Mouse (Mus musculus) stomach, embryonic 15.5 days (tissue): ENCODE results near the gene Mast4. TPM values are rescaled to one million over a fixed set of nuclear protein-coding genes. Genes with fewer than 3 reads are reported as not detected.

Source experiments
- ATAC-seq: fragments of 200-750 bp; cut with Nextera tagmentation; 2 replicates; pipeline ENCODE4 v1.8.0; 2017; ENCODE audit warnings: low read depth, moderate number of reproducible peaks, moderate TSS enrichment; ENCODE audit not compliant: insufficient read depth, low FRiP score
- H3K27ac ChIP-seq: fragments of 300-500 bp; sonication (generic); 2 replicates; pipeline ENCODE4 v1.5.1; 2015; ENCODE audit warnings: mild to moderate bottlenecking, inconsistent platforms
- H3K27me3 ChIP-seq: fragments of 300-500 bp; sonication (generic); replicated peaks from 2 replicates; pipeline ENCODE4 v1.6.1; 2015; ENCODE audit warnings: inconsistent platforms
- H3K36me3 ChIP-seq: fragments of 300-500 bp; sonication (generic); 2 replicates; pipeline ENCODE4 v1.6.1; 2015; ENCODE audit warnings: inconsistent platforms
- H3K4me1 ChIP-seq: fragments of 300-500 bp; sonication (generic); 2 replicates; pipeline ENCODE4 v1.6.1; 2015; ENCODE audit warnings: inconsistent platforms
- H3K4me2 ChIP-seq: fragments of 300-500 bp; sonication (generic); 2 replicates; pipeline ENCODE4 v1.6.1; 2015; ENCODE audit warnings: mild to moderate bottlenecking, inconsistent platforms
- H3K4me3 ChIP-seq: fragments of 300-500 bp; sonication (generic); replicated peaks from 2 replicates; pipeline ENCODE4 v1.5.1; 2015; ENCODE audit warnings: inconsistent platforms
- H3K9ac ChIP-seq: fragments of 300-500 bp; sonication (generic); 2 replicates; pipeline ENCODE4 v1.6.1; 2015; ENCODE audit warnings: inconsistent platforms
- H3K9me3 ChIP-seq: fragments of 300-500 bp; sonication (generic); 2 replicates; pipeline ENCODE4 v1.6.1; 2016; ENCODE audit warnings: inconsistent platforms
- WGBS: fragments of 180-500 bp; shearing (Covaris S2); methylation state at CpG from one replicate; pipeline ENCODE4 v1.1.7; 2015; 5-methylcytosine and 5-hydroxymethylcytosine counted together
- polyA plus RNA-seq: library from polyadenylated mRNA; unstranded; fragments of >200 nt; fragmentation: Nextera tagmentation; extraction: Ambion mirVana; gene quantifications from 2 replicates; pipeline ENCODE4 v1.2.1, GENCODE M21; 2015

Mast4 gene
- polyA plus RNA-seq, 1 experiment from 2014 or later, result 29.5 TPM

DNA sequence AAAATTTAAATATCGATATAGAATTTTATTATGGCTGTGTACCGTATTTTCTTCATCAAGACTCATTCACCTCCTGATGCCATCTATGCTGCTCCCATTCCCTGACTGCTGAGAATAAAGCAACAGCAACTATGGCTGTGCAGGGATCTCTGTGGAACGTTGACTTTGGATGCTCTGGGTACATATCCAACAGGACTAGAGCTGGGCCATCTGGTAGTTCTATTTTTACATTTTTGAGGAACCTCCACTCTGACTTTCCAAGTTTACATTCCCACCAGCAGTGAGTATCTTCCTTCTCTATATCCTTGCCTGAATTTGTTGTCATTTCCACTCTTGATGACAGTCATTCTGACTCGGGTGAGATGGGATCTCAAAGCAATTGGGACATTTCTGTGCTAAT is 26.0 kb downstream of the Mast4 start:
- Histone ChIP-seq H3K4me2 (no peak overlapping the region), H3K36me3 (no peaks in the 10 kb centered on the region), H3K4me1 (no peaks in the 10 kb centered on the region), H3K27ac (no peak overlapping the region), H3K9me3 (no peaks in the 10 kb centered on the region), H3K9ac (no peak overlapping the region), H3K4me3 (no peak overlapping the region), H3K27me3 (no peaks in the 10 kb centered on the region)
- ATAC-seq, result no peak
- 83% methylated on average over 4 of the region's 4 CpGs for WGBS

DNA sequence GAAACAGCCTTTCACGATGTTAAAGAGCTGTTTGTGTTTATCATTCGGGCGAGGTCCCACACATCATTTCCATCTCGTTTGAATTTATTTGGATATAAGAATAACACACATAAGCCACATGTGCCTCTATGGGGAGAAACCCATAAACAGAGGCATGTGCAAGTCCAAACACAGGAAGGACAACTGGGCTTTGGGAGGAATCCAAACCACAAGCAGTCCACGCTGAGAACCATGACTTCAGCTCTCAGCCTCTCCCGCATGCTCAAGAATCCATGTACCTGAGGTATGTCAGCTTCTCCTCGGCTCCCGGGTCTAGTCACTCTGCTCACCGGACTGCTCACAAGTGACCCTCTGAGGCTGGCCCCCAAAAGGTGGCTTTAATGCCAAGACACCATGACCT is 30.5 kb downstream of the Mast4 start:
- Histone ChIP-seq H3K9me3 (no peaks in the 10 kb centered on the region), H3K4me3 (no peak overlapping the region), H3K36me3 (no peaks in the 10 kb centered on the region), H3K9ac (no peak overlapping the region), H3K27me3 (no peaks in the 10 kb centered on the region), H3K4me2 (no peak overlapping the region), H3K4me1 (no peaks in the 10 kb centered on the region), H3K27ac (no peak overlapping the region)
- no peak for ATAC-seq
- WGBS, result 56% methylated on average over 9 of the region's 9 CpGs

DNA sequence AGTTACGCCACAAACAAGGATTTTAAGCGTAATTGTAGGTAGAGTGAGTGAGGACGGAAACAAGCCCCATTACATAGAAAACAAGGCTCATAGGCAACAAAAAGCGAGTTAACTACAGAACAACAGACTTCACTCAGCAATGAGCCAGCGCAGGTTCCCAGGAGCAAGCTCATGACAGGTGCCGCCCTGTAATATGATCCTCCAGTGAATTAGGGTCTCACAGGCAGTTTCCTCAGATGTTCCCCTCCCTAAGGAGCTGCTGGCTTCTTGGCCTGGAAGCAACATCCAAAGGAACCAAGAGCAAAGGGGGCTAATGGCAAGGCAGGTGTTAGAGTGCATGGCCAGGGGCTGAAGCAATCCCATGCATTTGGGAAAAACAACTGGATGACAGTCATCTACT is 31.8 kb downstream of the Mast4 start:
- H3K36me3 ChIP-seq, result no peaks in the 10 kb centered on the region
- H3K9me3 ChIP-seq, result no peaks in the 10 kb centered on the region
- H3K27ac ChIP-seq, result no peak overlapping the region
- no peak overlapping the region for H3K9ac ChIP-seq
- no peaks in the 10 kb centered on the region for H3K27me3 ChIP-seq
- H3K4me1 ChIP-seq, result no peaks in the 10 kb centered on the region
- H3K4me2 ChIP-seq, result no peak overlapping the region
- ATAC-seq, result no peak
- H3K4me3 ChIP-seq, result no peak overlapping the region
- WGBS, result 61% methylated on average over 6 of the region's 6 CpGs

DNA sequence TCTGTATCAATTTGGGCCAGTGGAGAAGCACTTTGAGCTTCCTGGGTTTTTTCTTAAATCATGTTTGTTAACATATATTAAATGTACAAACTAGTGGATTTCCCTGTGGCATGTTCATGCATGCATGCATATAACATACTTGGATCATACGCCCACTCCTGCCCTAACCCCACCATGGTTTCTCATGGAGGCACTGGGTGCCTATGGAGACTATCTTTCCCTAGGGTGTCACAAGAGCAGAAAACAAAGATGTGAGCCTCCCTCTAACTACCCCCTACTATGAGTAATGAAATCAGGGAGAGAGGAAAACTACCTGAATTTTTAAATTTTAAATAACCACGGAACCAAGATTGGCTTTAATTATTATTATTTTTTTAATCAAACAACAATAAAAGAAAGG is 32.2 kb downstream of the Mast4 start:
- no peak overlapping the region for H3K4me3 ChIP-seq
- 87% methylated on average over 2 of the region's 2 CpGs for WGBS
- H3K9ac ChIP-seq, result no peak overlapping the region
- no peak for ATAC-seq
- H3K27ac ChIP-seq, result no peak overlapping the region
- H3K27me3 ChIP-seq, result no peaks in the 10 kb centered on the region
- no peaks in the 10 kb centered on the region for H3K9me3 ChIP-seq
- no peaks in the 10 kb centered on the region for H3K4me1 ChIP-seq
- no peaks in the 10 kb centered on the region for H3K36me3 ChIP-seq
- no peak overlapping the region for H3K4me2 ChIP-seq

DNA sequence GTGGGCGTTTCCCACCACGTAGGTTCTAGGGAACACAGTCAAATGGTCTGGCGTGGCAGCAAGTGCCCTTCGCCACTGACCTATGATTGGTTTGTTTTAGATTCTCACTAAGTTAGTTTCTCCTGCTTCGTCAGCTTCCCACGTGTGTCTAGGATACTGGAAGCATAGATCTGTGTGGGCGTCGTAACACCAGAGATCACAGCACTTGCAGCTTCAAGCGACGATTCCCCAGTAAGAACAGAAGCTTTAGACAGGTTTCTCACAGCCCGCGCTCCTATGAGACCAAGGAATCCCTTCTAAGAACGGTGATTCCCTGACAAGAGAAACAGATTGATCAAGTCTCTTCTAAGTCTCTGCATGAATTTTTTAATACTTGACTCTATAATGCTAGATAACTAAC is 39.9 kb downstream of the Mast4 start:
- Histone ChIP-seq H3K4me1 (no peaks in the 10 kb centered on the region), H3K27ac (no peak overlapping the region), H3K36me3 (no peaks in the 10 kb centered on the region), H3K4me2 (no peak overlapping the region), H3K9ac (no peak overlapping the region), H3K4me3 (no peak overlapping the region), H3K9me3 (no peaks in the 10 kb centered on the region), H3K27me3 (no peaks in the 10 kb centered on the region)
- 85% methylated on average over 13 of the region's 13 CpGs for WGBS
- no peak for ATAC-seq

DNA sequence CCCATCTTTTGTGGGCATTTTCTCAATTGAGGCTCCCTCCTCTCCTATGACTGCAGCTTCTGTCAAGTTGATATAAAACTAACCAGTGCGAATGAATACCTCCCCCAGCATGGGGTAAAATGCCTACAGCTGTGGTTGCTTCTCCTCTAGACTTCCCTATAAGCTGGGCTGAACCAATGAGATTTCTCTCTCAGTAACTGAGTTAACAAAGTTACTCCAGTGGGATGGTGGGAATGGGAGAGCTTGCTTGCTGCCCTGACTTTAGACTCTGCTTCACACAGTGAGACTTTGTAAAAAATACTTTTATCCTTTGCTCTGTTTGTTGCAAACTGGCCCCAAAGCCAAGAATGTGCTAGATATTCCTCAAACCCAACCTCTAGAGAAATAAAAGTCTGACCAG is 41.2 kb downstream of the Mast4 start:
- WGBS, result 85% methylated on average over 1 of the region's 1 CpGs
- Histone ChIP-seq H3K9me3 (no peaks in the 10 kb centered on the region), H3K9ac (no peak overlapping the region), H3K4me3 (no peak overlapping the region), H3K27ac (no peak overlapping the region), H3K4me2 (no peak overlapping the region), H3K36me3 (no peaks in the 10 kb centered on the region), H3K4me1 (no peaks in the 10 kb centered on the region), H3K27me3 (no peaks in the 10 kb centered on the region)
- ATAC-seq, result no peak

DNA sequence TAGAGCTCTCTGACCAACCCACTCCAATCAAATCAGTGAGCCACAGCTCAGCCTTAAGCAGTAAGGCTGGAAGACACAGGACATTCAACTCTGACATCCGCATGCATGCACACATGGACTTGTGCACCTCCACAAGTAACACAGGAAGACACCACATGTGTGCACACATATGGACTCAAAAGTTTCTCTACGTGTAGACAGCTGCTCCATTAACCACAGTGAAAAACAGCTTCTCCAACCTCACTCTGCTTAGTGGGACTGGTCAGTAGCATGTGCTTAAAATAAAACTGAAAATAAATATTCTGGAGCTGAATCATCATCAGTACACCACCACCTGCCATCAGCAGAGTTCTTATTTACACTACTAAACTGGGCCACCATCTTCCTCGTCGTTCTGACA is 43.2 kb downstream of the Mast4 start:
- Histone ChIP-seq H3K27ac (no peak overlapping the region), H3K27me3 (no peaks in the 10 kb centered on the region), H3K4me2 (no peak overlapping the region), H3K4me3 (no peak overlapping the region), H3K9me3 (no peaks in the 10 kb centered on the region), H3K9ac (no peak overlapping the region), H3K4me1 (no peaks in the 10 kb centered on the region), H3K36me3 (no peaks in the 10 kb centered on the region)
- 68% methylated on average over 4 of the region's 4 CpGs for WGBS
- ATAC-seq, result no peak

DNA sequence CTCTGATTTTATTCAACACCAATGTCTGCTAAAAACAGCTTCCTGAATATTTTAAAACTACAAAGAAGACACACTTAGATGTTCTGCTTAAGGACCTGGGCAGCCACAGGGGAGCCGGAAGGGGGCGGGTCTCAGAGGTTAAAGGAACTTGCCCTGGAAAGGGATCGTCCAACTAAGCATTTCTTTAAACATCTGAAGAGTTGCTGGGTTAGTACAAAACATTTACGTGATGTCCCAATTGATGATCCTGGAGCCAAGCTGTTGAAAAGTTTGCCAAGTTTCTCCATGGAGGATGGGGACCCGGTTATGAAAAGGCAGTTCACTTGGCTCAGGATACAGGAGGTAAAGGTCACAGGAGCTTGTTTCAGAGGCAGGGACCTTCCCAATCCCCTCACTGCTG is 48.5 kb downstream of the Mast4 start:
- Histone ChIP-seq H3K36me3 (no peaks in the 10 kb centered on the region), H3K4me3 (no peak overlapping the region), H3K4me1 (no peaks in the 10 kb centered on the region), H3K9me3 (no peaks in the 10 kb centered on the region), H3K27ac (no peak overlapping the region), H3K9ac (no peak overlapping the region), H3K27me3 (no peaks in the 10 kb centered on the region), H3K4me2 (no peak overlapping the region)
- ATAC-seq, result no peak
- 68% methylated on average over 5 of the region's 5 CpGs for WGBS

DNA sequence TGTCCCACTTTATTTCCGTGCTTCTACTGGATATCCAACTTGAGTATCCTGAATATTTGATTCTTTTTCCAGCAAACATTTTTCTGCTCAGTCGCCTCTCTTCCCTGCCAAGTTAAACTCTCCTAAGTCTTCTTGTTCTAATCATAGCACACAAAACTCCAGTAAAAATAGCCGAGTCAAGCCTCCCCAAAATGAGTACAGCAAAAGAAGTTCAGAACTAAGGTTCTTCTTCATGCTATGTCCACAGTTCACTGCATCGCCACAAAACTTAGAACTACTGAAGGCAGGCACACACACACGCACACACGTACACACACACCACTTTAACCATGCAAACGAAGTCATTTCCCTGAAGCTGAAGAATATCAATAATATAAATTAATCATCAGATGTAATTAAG is 49.3 kb downstream of the Mast4 start:
- Histone ChIP-seq H3K4me1 (no peaks in the 10 kb centered on the region), H3K27ac (no peak overlapping the region), H3K9ac (no peak overlapping the region), H3K36me3 (no peaks in the 10 kb centered on the region), H3K9me3 (no peaks in the 10 kb centered on the region), H3K4me3 (no peak overlapping the region), H3K27me3 (no peaks in the 10 kb centered on the region), H3K4me2 (no peak overlapping the region)
- no peak for ATAC-seq
- WGBS, result 81% methylated on average over 7 of the region's 7 CpGs

DNA sequence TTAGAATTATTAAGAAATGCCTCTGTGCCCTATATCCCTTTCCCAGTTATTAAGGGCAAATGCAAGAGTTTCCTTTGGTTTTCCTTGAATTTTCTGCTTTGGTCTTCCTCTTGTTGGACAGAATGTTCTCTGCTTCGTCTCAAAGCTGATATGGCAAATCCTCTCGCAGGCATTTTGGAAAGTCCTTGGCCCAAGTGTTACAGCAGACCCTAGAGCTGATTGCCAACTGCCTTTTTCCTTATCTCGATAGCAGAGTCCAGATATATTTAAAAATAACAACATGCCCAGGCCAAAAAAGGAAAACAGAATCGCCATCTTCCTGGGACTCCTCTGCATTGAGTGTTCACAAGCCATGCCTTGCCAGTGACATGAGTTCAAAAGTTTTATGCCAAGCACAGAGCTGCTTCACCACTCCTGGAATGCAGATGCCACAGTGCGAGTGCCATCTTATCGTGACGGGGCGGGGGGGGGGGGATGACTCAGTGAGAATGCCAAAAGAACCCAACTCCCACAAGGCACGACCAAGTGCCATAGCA is 63.4 kb downstream of the Mast4 start:
- WGBS, result 89% methylated on average over 9 of the region's 9 CpGs

DNA sequence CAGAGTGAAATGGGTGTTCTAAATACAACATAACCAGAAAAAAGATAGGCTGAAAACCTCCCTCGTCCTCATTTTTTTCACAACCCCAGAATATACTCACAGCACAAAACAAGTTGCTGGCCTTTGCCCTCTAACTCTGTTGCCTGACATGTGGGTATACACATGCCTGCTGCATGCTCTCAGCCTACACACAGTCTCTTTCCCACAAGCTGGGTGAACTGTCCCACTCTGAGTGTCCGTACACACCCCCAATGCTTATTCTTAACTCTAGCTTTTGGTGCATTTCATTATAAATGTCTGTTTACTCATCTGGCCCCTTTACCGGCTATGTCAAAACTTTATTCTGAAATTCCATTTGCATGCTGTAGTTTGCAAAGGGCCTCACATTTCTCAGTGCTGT is 71.6 kb downstream of the Mast4 start:
- WGBS, result 43% methylated on average over 3 of the region's 3 CpGs
- Histone ChIP-seq H3K9ac (no peak overlapping the region), H3K36me3 (no peaks in the 10 kb centered on the region), H3K4me2 (no peak overlapping the region), H3K4me3 (no peak overlapping the region), H3K27me3 (no peaks in the 10 kb centered on the region), H3K4me1 (no peaks in the 10 kb centered on the region), H3K27ac (no peak overlapping the region), H3K9me3 (no peaks in the 10 kb centered on the region)
- no peak for ATAC-seq

More for the DNA sequence above, 63.4 kb downstream of the Mast4 start:
- Histone ChIP-seq H3K4me3 (no peak overlapping the region), H3K4me2 (no peak overlapping the region), H3K9ac (no peak overlapping the region), H3K4me1 (no peaks in the 10 kb centered on the region), H3K27me3 (no peaks in the 10 kb centered on the region), H3K9me3 (no peaks in the 10 kb centered on the region), H3K27ac (no peak overlapping the region), H3K36me3 (no peaks in the 10 kb centered on the region)
- ATAC-seq, result no peak

DNA sequence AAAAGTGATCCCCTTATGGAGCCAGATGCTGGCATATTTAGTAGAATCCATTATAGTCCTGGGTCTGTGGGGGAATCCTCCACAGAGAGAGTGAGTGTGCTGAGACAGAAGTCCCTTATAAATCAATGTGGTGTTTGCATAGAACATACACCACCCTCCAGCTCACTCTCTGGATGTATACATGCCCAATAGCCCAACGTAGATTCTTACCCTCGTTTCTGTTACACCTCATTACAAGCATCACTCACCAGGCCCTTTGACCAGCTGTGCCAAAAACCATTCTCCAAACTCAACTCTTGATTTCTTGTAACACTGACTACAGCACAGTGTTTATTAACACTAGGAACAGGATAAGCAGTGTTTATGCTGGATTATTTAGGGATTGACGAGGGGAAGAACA is 72.2 kb downstream of the Mast4 start:
- Histone ChIP-seq H3K27me3 (no peaks in the 10 kb centered on the region), H3K36me3 (no peaks in the 10 kb centered on the region), H3K9me3 (no peaks in the 10 kb centered on the region), H3K4me3 (no peak overlapping the region), H3K4me2 (no peak overlapping the region), H3K4me1 (no peaks in the 10 kb centered on the region), H3K27ac (no peak overlapping the region), H3K9ac (no peak overlapping the region)
- ATAC-seq, result no peak
- 43% methylated on average over 3 of the region's 3 CpGs for WGBS

DNA sequence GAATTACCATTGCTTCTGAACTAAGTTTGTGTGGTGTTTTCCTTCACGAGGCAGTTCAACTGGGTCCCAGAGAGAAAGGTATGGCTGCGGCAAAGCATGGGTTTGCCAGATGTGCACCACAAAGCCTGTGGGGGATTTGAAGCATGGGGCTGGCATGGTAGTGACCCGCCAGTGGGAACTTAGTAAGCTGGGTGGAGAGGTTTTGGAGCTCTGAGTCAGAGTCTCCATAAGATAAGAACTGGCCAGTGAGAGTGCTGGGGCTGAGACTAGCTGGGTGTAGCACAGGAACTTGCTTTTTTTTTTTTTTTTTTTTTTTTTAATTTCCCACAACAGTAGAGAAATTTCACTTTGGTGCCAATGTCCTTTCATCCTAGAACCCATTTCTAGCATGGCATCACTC is 73.9 kb downstream of the Mast4 start:
- H3K4me1 ChIP-seq, result no peaks in the 10 kb centered on the region
- H3K4me2 ChIP-seq, result no peak overlapping the region
- H3K27ac ChIP-seq, result no peak overlapping the region
- no peak for ATAC-seq
- H3K9ac ChIP-seq, result no peak overlapping the region
- H3K9me3 ChIP-seq, result no peaks in the 10 kb centered on the region
- 90% methylated on average over 3 of the region's 3 CpGs for WGBS
- H3K27me3 ChIP-seq, result no peaks in the 10 kb centered on the region
- no peak overlapping the region for H3K4me3 ChIP-seq
- no peaks in the 10 kb centered on the region for H3K36me3 ChIP-seq
